Mouse (Mus musculus) stomach, postnatal 0 days (tissue): ENCODE data around the gene Tubgcp6. TPM values are rescaled to one million over a fixed set of nuclear protein-coding genes. Genes with fewer than 3 reads are reported as not detected.

Experiments used
- ATAC-seq: fragments of 200-750 bp; cut with Nextera tagmentation; 2 replicates; pipeline ENCODE4 v1.8.0; 2017; ENCODE audit not compliant: low FRiP score, low TSS enrichment
- DNase-seq: peaks from one replicate; pipeline ENCODE4 v3.0.0-alpha.2; 2016; ENCODE audit warnings: low spot score
- H3K27ac ChIP-seq: fragments of 300-500 bp; sonication (generic); replicated peaks from 2 replicates; pipeline ENCODE4 v1.5.1; 2014; ENCODE audit warnings: mild to moderate bottlenecking, control low read depth
- H3K27me3 ChIP-seq: fragments of 300-500 bp; sonication (generic); 2 replicates; pipeline ENCODE4 v1.6.1; 2014; ENCODE audit warnings: low read length; ENCODE audit not compliant: control insufficient read depth, insufficient read depth
- H3K36me3 ChIP-seq: fragments of 300-500 bp; sonication (generic); 2 replicates; pipeline ENCODE4 v1.6.1; 2014; ENCODE audit warnings: low read length, mixed read lengths; ENCODE audit not compliant: control insufficient read depth, insufficient read depth
- H3K4me1 ChIP-seq: fragments of 300-500 bp; sonication (generic); replicated peaks from 2 replicates; pipeline ENCODE4 v1.6.1; 2014; ENCODE audit warnings: antibody characterized with exemption; ENCODE audit not compliant: control insufficient read depth, insufficient read depth
- H3K4me2 ChIP-seq: fragments of 300-500 bp; sonication (generic); replicated peaks from 2 replicates; pipeline ENCODE4 v1.6.1; 2014; ENCODE audit warnings: low read depth, mild to moderate bottlenecking, control low read depth, moderate library complexity
- H3K4me3 ChIP-seq: fragments of 300-500 bp; sonication (generic); 2 replicates; pipeline ENCODE4 v1.5.1; 2014; ENCODE audit warnings: low read depth, low read length, control low read depth
- H3K9ac ChIP-seq: fragments of 300-500 bp; sonication (generic); 2 replicates; pipeline ENCODE4 v1.6.1; 2014; ENCODE audit warnings: mild to moderate bottlenecking, low read length, control low read depth, mixed read lengths
- H3K9me3 ChIP-seq: fragments of 300-500 bp; sonication (generic); 2 replicates; pipeline ENCODE4 v1.6.1; 2016; ENCODE audit warnings: low read length; ENCODE audit not compliant: control insufficient read depth
- CTCF ChIP-seq: IDR thresholded peaks from 2 replicates; pipeline ENCODE4 v1.5.1; 2016; ENCODE audit warnings: antibody characterized with exemption, low read depth, mild to moderate bottlenecking, moderate library complexity
- EP300 ChIP-seq: optimal IDR thresholded peaks from 2 replicates; pipeline ENCODE3; 2016; ENCODE audit warnings: antibody characterized with exemption
- WGBS: fragments of 180-500 bp; shearing (Covaris S2); extraction: QIAGEN DNeasy Blood & Tissue Kit; methylation state at CpG from one replicate; pipeline ENCODE4 v1.1.7; 2014; 5-methylcytosine and 5-hydroxymethylcytosine counted together
- microRNA-seq: library from miRNA; unstranded; fragments of <30 nt; microRNA quantifications from one replicate; pipeline ENCODE4, GENCODE M21; 2016
- polyA plus RNA-seq: library from polyadenylated mRNA; unstranded; fragments of >200 nt; fragmentation: Nextera tagmentation; extraction: Ambion mirVana; gene quantifications from 2 replicates; pipeline ENCODE4 v1.2.1, GENCODE M21; 2015

Tubgcp6 gene
- polyA plus RNA-seq, 1 experiment from 2014 or later, result 4.0 TPM

- Histone ChIP-seq H3K4me2 (no peak overlapping the region), H3K9me3 (no peaks in the 10 kb centered on the region), H3K4me1 (no peaks in the 10 kb centered on the region), H3K27ac (no peak overlapping the region), H3K27me3 (no peaks in the 10 kb centered on the region; the same call in 1 of the 2 replicates), H3K9ac (no peak overlapping the region), H3K4me3 (no peak overlapping the region), H3K36me3 (no peaks in the 10 kb centered on the region)
- 80% methylated on average over 7 of the region's 7 CpGs for WGBS
- DNase-seq (no peak), ATAC-seq (no peak)
- TF ChIP-seq EP300 (no peak), CTCF (no peak)
Observed at GRCm38 (mm10) chr15:89054666-89055065, 68.2 kb downstream of the Tubgcp6 start.

Small RNAs within 50 kb of the gene (microRNA-seq; reads per million reads assigned to microRNA genes)
- gene Mir7118, result 0.96 reads per million

Other genes with a start within 250 kb of the Tubgcp6 start
- gene Ttll8, start 168.7 kb downstream of the Tubgcp6 start, polyA plus RNA-seq, result not detected in 2 replicates
- not detected in 2 replicates for gene Mlc1, start 144.1 kb downstream of the Tubgcp6 start, polyA plus RNA-seq
- gene Mov10l1, start 140.2 kb downstream of the Tubgcp6 start, polyA plus RNA-seq, result not detected in 2 replicates
- gene Panx2, start 63.4 kb downstream of the Tubgcp6 start, polyA plus RNA-seq, result 0.16 and 0.79 TPM in 2 replicates
- gene Trabd, start 48.0 kb downstream of the Tubgcp6 start, polyA plus RNA-seq, result 55.9 and 57.8 TPM in 2 replicates
- 14.3 and 16.3 TPM in 2 replicates for gene Selenoo, start 34.0 kb downstream of the Tubgcp6 start, polyA plus RNA-seq
- gene Hdac10, start 5.6 kb upstream of the Tubgcp6 start, polyA plus RNA-seq, result 10.7 and 12.4 TPM in 2 replicates
- gene Mapk12, start 17.6 kb upstream of the Tubgcp6 start, polyA plus RNA-seq, result 3.1 and 3.2 TPM in 2 replicates
- 1.8 and 2.1 TPM in 2 replicates for gene Mapk11, start 26.5 kb upstream of the Tubgcp6 start, polyA plus RNA-seq
- gene Plxnb2, start 57.7 kb upstream of the Tubgcp6 start, polyA plus RNA-seq, result 75.2 and 85.9 TPM in 2 replicates
- 4.1 and 5.3 TPM in 2 replicates for gene Dennd6b, start 73.4 kb upstream of the Tubgcp6 start, polyA plus RNA-seq
- gene Ppp6r2, start 88.4 kb upstream of the Tubgcp6 start, polyA plus RNA-seq, result 16.2 and 17.2 TPM in 2 replicates
- 27.6 and 31.9 TPM in 2 replicates for gene Sbf1, start 192.2 kb upstream of the Tubgcp6 start, polyA plus RNA-seq
- gene Adm2, start 199.6 kb upstream of the Tubgcp6 start, polyA plus RNA-seq, result 0.44 and 0.47 TPM in 2 replicates
- 0.17 TPM in 1 of 2 replicates, not detected in the other for gene Miox, start 211.3 kb upstream of the Tubgcp6 start, polyA plus RNA-seq
- 24.3 and 24.4 TPM in 2 replicates for gene Lmf2, start 232.5 kb upstream of the Tubgcp6 start, polyA plus RNA-seq
- gene Ncaph2, start 232.6 kb upstream of the Tubgcp6 start, polyA plus RNA-seq, result 69.4 and 72.8 TPM in 2 replicates